9 mouse cellular contexts compared by ENCODE assay signal in genomic region chr12:112589491-112590191, GRCm38 (mm10). TPM values are rescaled to one million over a fixed set of nuclear protein-coding genes. Genes with fewer than 3 reads are reported as not detected.
DNase-seq lines count a peak whose midpoint lies in the region; ATAC-seq and TF ChIP-seq lines count a peak whose summit lies in the region.
"Had no signal": no experiment of that assay in that cellular context is flagged by ENCODE, and none has a peak within 500 bp of the region (broad histone marks: within the 10 kb centered on the region; RNA-seq: fewer than 3 reads in every experiment).

No protein-coding gene starts in this region.

- no peaks in the 10 kb centered on the region for H3K9me3 ChIP-seq in heart, embryonic 15.5 days (replicated peaks)
- H3K9me3 ChIP-seq in ES-E14 (ENCODE audit: control insufficient read depth, insufficient read depth, low read depth, low read length) = no peaks in the 10 kb centered on the region
- H3K9me3 ChIP-seq in forebrain, embryonic 15.5 days = no peaks in the 10 kb centered on the region
- no peaks in the 10 kb centered on the region for H3K9me3 ChIP-seq in liver, postnatal 0 days (ENCODE audit: low read length)

- H3K4me2 ChIP-seq in heart, embryonic 15.5 days = peak overlapping the region; percentile 99
- peak overlapping the region; percentile 83 for H3K4me2 ChIP-seq in forebrain, embryonic 15.5 days (replicated peaks)
- peak overlapping the region; percentile 86 for H3K4me2 ChIP-seq in liver, postnatal 0 days (ENCODE audit: low read depth, low read length)

- DNase-seq in heart, postnatal 36 days = no peak
- DNase-seq in ES-E14 (ENCODE audit: low read depth, low spot score) = no peak
- no peak for DNase-seq in liver, postnatal 0 days
- DNase-seq in spleen, adult 12 weeks (ENCODE audit: low spot score) = no peak
- DNase-seq in left cerebral cortex, postnatal 14 days (ENCODE audit: low spot score in 2 of 2) = no peak
- DNase-seq in layer of hippocampus, adult 11-12 months (ENCODE audit: low spot score) = no peak

- intact Hi-C loops in heart, postnatal 36 days (cut with DNase I) = loop anchor here (5.0 kb wide), 1 partner anchor 37 kb away; no protein-coding TSS in a partner anchor
- intact Hi-C loops in left cerebral cortex, postnatal 14 days (cut with DNase I) = loop anchor here (2.0 kb wide), 1 partner anchor 15 kb away; no protein-coding TSS in a partner anchor

- peaks cover 21% of the 10 kb centered on the region; the same call in 1 of the 2 replicates for H3K27me3 ChIP-seq in heart, embryonic 15.5 days
- H3K27me3 ChIP-seq in forebrain, embryonic 15.5 days = 0 out of 2 replicates have a peak, but pooled peaks cover 11% of the 10 kb centered on the region
- H3K27me3 ChIP-seq in liver, postnatal 0 days (ENCODE audit: insufficient read depth, low read length) = no peaks in the 10 kb centered on the region
- H3K27me3 ChIP-seq: Patski had no signal

- peak overlapping the region; percentile 69 for H3K9ac ChIP-seq in heart, embryonic 15.5 days
- peak overlapping the region; percentile 72; the same call in 1 of the 2 replicates for H3K9ac ChIP-seq in ES-E14 (ENCODE audit: insufficient read depth, low read depth, low read length, poor library complexity, severe bottlenecking)
- no peak overlapping the region for H3K9ac ChIP-seq in forebrain, embryonic 15.5 days (replicated peaks)
- H3K9ac ChIP-seq in liver, postnatal 0 days (replicated peaks) = peak overlapping the region; percentile 68

- in situ Hi-C loops in ES-E14 (cut with MboI; ENCODE audit: low sequenced_read_pairs in 2 of 2, unreplicated experiment in 2 of 2) = no loop called here

- ATAC-seq in heart, embryonic 15.5 days (replicated peaks; ENCODE audit: insufficient number of reproducible peaks, insufficient read depth, low FRiP score, low read depth) = no peak
- ATAC-seq in forebrain, embryonic 15.5 days (replicated peaks) = no peak
- no peak for ATAC-seq in liver, postnatal 0 days

- no peak for TF ChIP-seq CTCF in liver, postnatal 0 days (IDR thresholded peaks at IDR 0.05; ENCODE audit: low read depth)

- 57% methylated on average over 8 of the region's 8 CpGs for WGBS in heart, embryonic 15.5 days
- WGBS in forebrain, embryonic 15.5 days = 52% methylated on average over 8 of the region's 8 CpGs
- 45% methylated on average over 8 of the region's 8 CpGs for WGBS in liver, postnatal 0 days (ENCODE audit: insufficient replicate concordance)

- peaks cover 64% of the 10 kb centered on the region for H3K4me1 ChIP-seq in heart, embryonic 15.5 days (replicated peaks)
- H3K4me1 ChIP-seq in ES-E14 (ENCODE audit: control insufficient read depth in 2 of 2, insufficient read depth in 2 of 2, low read length in 2 of 2, poor library complexity in 1 of 2) = peaks cover 3 to 15% of the 10 kb centered on the region in 2 experiments; a peak in 3 of 4 replicates
- peaks cover 48% of the 10 kb centered on the region for H3K4me1 ChIP-seq in forebrain, embryonic 15.5 days
- H3K4me1 ChIP-seq in liver, postnatal 0 days (ENCODE audit: insufficient read depth) = peaks cover 76% of the 10 kb centered on the region

- peak overlapping the region; percentile 72 for H3K4me3 ChIP-seq in heart, embryonic 15.5 days
- peak overlapping the region; percentile 77 for H3K4me3 ChIP-seq in ES-E14 (ENCODE audit: insufficient read depth in 1 of 2, low read depth in 1 of 2, low read length in 2 of 2, poor library complexity in 1 of 2, severe bottlenecking in 1 of 2)
- H3K4me3 ChIP-seq in forebrain, embryonic 15.5 days = peak overlapping the region; percentile 50
- H3K4me3 ChIP-seq in liver, postnatal 0 days (ENCODE audit: low read depth, low read length) = peak overlapping the region; percentile 62

- H3K27ac ChIP-seq in heart, embryonic 15.5 days = no peak overlapping the region
- no peak overlapping the region for H3K27ac ChIP-seq in ES-E14 (ENCODE audit: insufficient read depth, low read depth, low read length, poor library complexity, severe bottlenecking)
- H3K27ac ChIP-seq in forebrain, embryonic 15.5 days (replicated peaks) = no peak overlapping the region
- no peak overlapping the region for H3K27ac ChIP-seq in liver, postnatal 0 days (ENCODE audit: low read depth)

- no peak for TF ChIP-seq EP300 in liver, postnatal 0 days (IDR thresholded peaks at IDR 0.05; ENCODE audit: low read depth)

- H3K36me3 ChIP-seq in heart, embryonic 15.5 days = no peaks in the 10 kb centered on the region
- no peaks in the 10 kb centered on the region; the same call in 1 of the 2 replicates for H3K36me3 ChIP-seq in ES-E14 (ENCODE audit: control insufficient read depth, insufficient read depth, low read length, poor library complexity, severe bottlenecking)
- no peaks in the 10 kb centered on the region for H3K36me3 ChIP-seq in forebrain, embryonic 15.5 days
- H3K36me3 ChIP-seq in liver, postnatal 0 days (replicated peaks; ENCODE audit: insufficient read depth, low read length) = no peaks in the 10 kb centered on the region

TF ChIP-seq in ES-E14, 5 proteins besides CTCF, POLR2A, EP300 and RAD21:
- TF ChIP-seq ZC3H11A (IDR thresholded peaks at IDR 0.05; ENCODE audit: borderline replicate concordance, low read depth, low read length) (no peak), HCFC1 (IDR thresholded peaks at IDR 0.05; ENCODE audit: borderline replicate concordance, insufficient read depth, low read length) (no peak), MAFK (IDR thresholded peaks at IDR 0.05; ENCODE audit: insufficient read depth, low read depth, low read length) (no peak), ZNF384 (IDR thresholded peaks at IDR 0.05; ENCODE audit: low read depth, low read length) (no peak), CHD2 (IDR thresholded peaks at IDR 0.05; ENCODE audit: low read depth, low read length) (no peak)
TF ChIP-seq in ES-E14: peak in this region for 0.

RNA-seq across cellular contexts. Expression of gene Inf2, which starts 1.1 kb away (rescaled TPM):
- polyA plus RNA-seq in heart, embryonic 15.5 days (2015; fragmentation: Nextera tagmentation; extraction: Ambion mirVana) = 3.1 and 3.4 TPM in 2 replicates
- total RNA-seq in heart, postnatal 36 days (2021) = 10 to 100 TPM; 16.6 to 23.9 TPM
- 17.8 and 21.0 TPM in 2 replicates for total RNA-seq in ES-E14 (2012; rRNA removed)
- polyA plus RNA-seq in forebrain, embryonic 15.5 days (2015; fragmentation: Nextera tagmentation; extraction: Ambion mirVana) = 3.0 and 3.9 TPM in 2 replicates
- polyA plus RNA-seq in liver, postnatal 0 days (2015; fragmentation: Nextera tagmentation; extraction: Ambion mirVana) = 1.8 and 1.9 TPM in 2 replicates
- total RNA-seq in left cerebral cortex, postnatal 14 days (2021) = 10 to 100 TPM; 70.1 to 84.3 TPM

RNA-seq across cellular contexts. Expression of gene Adssl1, which starts 30.2 kb away (rescaled TPM):
- polyA plus RNA-seq in heart, embryonic 15.5 days (2015; fragmentation: Nextera tagmentation; extraction: Ambion mirVana) = 85.8 and 93.7 TPM in 2 replicates
- total RNA-seq in heart, postnatal 36 days (2021) = 100 to 1,000 TPM; 162 to 165 TPM
- 2.0 and 2.4 TPM in 2 replicates for total RNA-seq in ES-E14 (2012; rRNA removed)
- 2.0 and 2.2 TPM in 2 replicates for polyA plus RNA-seq in forebrain, embryonic 15.5 days (2015; fragmentation: Nextera tagmentation; extraction: Ambion mirVana)
- polyA plus RNA-seq in liver, postnatal 0 days (2015; fragmentation: Nextera tagmentation; extraction: Ambion mirVana) = 22.8 and 24.4 TPM in 2 replicates
- 1 to 10 TPM; 6.5 to 8.4 TPM for total RNA-seq in left cerebral cortex, postnatal 14 days (2021)

RNA-seq across cellular contexts. Expression of gene Siva1, which starts 54.8 kb away (rescaled TPM):
- 95.4 and 142 TPM in 2 replicates for polyA plus RNA-seq in heart, embryonic 15.5 days (2015; fragmentation: Nextera tagmentation; extraction: Ambion mirVana)
- total RNA-seq in heart, postnatal 36 days (2021) = 10 to 100 TPM; 29.4 to 31.0 TPM
- 301 and 355 TPM in 2 replicates for total RNA-seq in ES-E14 (2012; rRNA removed)
- 77.2 and 91.2 TPM in 2 replicates for polyA plus RNA-seq in forebrain, embryonic 15.5 days (2015; fragmentation: Nextera tagmentation; extraction: Ambion mirVana)
- 55.6 and 62.2 TPM in 2 replicates for polyA plus RNA-seq in liver, postnatal 0 days (2015; fragmentation: Nextera tagmentation; extraction: Ambion mirVana)
- 10 to 100 TPM; 14.5 to 16.8 TPM for total RNA-seq in left cerebral cortex, postnatal 14 days (2021)

Comparison
In these comparisons a context has a peak if more than half of its experiments do, and no peak if none do; other contexts are left out.
1. RNA of gene Adssl1, which starts 30.2 kb away (total RNA-seq): 162 to 165 TPM in heart, postnatal 36 days; 6.5 to 8.4 TPM in left cerebral cortex, postnatal 14 days and 2.0 to 2.4 TPM in ES-E14; every median in the first group is over 10 times any median in the second.
2. Peak in every context shown above with its lines, with median percentiles within 50 percentile points of each other: H3K4me2 ChIP-seq and H3K4me3 ChIP-seq.